Mouse (Mus musculus) naive thymus-derived CD4-positive, alpha-beta T cell, adult 2 months (primary cell): ENCODE data around the gene Fbxo48.

ENCODE experiments used
- DNase-seq: peaks from one replicate; pipeline ENCODE4 v3.0.0-alpha.2; 2011; ENCODE audit warnings: low read depth

Gene Fbxo48

GRCm38 (mm10) chr11:16972027-16972426 is 20.9 kb downstream of the Fbxo48 start:
- no peak for DNase-seq

- no peak for DNase-seq
These were observed 21.9 kb downstream of the Fbxo48 start for GRCm38 (mm10) chr11:16973086-16973485.

GRCm38 (mm10) chr11:16976937-16977336 is 25.8 kb downstream of the Fbxo48 start:
- no peak for DNase-seq

- peak; percentile 20 for DNase-seq
These were observed 26.4 kb downstream of the Fbxo48 start for GRCm38 (mm10) chr11:16977611-16978010.

GRCm38 (mm10) chr11:16978161-16978707 is 27.1 kb downstream of the Fbxo48 start:
- DNase-seq: peak; percentile 17

- DNase-seq: no peak
These were observed 35.5 kb downstream of the Fbxo48 start for GRCm38 (mm10) chr11:16986550-16987187.

DNA sequence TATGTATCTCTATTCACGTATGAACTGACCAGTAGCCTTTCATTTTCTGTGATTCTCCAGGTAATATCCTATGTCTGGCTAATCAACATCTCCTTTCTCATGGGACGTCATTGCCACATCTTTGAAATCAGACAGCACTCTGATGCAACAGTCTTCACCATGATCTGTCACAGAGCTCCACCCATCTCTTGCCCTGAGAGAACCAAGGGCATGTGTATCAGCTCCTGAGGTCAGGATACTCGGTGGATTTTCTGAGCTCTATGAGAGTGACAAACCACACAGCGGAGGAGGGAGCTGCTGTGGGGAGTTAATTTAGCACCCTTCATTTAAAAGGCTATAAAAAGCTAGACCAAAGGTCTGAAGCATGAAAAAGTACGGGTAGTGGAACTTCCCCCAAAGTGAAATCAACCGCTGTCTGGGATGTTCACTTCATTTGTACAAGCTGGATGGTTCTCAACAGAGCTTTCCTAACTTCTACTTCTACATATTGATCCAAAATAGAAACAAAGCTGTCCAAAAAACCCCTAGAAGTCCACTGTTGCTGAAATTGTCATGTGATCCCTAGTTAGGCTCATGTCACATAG is 36.7 kb downstream of the Fbxo48 start:
- DNase-seq: no peak

DNA sequence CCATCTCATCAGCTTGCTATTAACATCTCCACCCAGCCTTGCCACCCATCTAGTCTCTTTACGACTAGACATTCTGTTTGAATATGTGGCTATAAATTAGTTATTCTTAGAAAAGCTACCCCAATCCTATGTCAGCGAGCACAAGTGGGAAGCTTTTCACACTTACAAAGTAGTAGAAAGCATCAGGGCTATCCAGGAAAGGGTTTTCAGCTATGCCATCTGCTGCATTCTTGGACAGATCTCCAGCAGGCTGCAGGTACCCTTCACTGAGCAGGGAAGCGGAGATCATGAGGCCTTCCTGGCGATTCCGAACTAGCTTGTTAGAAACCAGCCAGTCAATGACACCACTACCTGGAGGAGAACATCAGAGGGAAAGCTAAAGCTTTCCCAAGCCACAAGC is 38.7 kb downstream of the Fbxo48 start:
- no peak for DNase-seq

DNA sequence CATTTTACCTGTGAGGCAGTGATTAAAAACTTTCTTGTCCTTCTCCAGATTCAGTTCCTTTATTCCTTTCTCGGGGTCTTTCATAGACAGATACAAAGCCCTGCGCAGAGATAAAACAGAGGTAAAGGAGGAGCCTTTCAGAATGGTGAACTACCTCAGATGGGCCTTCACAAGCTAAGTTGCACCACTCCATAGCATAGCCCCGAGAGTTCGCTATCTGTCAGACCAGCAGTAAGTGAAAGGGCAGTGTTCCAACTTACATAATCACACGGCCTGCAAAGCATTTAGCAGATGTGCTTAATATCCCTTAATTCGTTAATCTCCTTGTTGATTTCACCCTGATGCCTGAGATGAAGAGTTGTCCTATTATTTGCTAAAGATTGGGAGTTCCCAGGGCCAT is 41.7 kb downstream of the Fbxo48 start:
- DNase-seq: no peak

- no peak for DNase-seq
These were observed 45.6 kb downstream of the Fbxo48 start for GRCm38 (mm10) chr11:16996818-16997217.

DNA sequence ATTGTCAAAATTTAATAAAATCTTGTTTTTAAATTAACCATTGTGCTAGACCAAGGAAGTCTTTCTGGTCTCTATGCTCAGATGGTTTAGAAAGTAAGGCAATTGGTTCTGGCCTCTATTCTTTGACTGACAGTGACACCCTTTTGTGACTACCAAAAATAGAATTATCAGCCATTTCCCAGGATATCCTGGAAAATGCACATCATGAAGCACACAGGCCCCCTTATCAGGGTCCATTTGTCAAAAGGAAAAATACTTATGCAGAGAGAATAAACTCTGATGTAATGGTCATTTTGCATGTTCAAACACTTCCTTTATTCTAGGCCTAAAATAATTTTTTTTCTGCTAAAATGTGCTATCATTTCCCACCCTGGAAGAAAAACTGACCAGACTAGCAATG is 46.3 kb downstream of the Fbxo48 start:
- no peak for DNase-seq

GRCm38 (mm10) chr11:16999387-16999786 is 48.2 kb downstream of the Fbxo48 start:
- DNase-seq: no peak

DNA sequence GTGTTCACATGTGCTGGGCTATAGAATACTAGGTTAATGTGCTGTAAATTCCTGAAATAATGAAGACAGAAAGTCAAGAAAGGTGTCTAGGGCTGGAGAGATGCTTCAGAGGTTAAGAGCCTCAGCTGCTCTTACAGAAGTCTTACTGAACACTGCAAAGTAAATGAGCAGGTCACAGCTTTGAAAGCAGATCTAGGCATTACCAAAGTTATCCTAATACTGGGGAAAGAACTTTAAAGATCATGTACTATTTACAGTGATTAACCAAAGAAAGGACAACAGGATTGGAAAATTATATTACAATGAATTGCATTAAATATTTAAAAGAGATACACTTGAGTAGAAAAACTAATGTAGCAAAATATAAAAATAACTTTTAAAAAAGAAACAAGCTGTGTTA is 48.8 kb downstream of the Fbxo48 start:
- DNase-seq: no peak

GRCm38 (mm10) chr11:17000353-17001334 is 49.5 kb downstream of the Fbxo48 start:
- no peak for DNase-seq

- DNase-seq: no peak
These were observed 51.7 kb downstream of the Fbxo48 start for GRCm38 (mm10) chr11:17002739-17003373.

DNA sequence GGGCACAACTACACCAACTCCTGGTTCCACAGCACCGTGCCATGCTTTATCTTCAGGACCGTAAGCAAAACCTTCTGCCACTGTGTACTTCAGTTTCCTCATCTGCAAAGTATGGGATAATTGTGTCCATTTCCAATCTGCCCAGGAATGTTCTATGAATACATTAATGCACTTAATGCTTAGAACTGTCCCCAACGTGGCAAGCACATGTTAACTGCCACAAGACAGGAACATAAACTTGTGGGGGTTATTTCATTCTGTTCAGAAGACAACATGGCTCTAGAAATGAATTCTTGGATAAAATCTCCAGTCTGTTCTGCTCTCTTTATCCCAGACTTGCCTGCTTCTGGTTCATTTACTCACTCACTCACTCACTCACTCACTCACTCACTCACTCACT is 52.6 kb downstream of the Fbxo48 start:
- DNase-seq: no peak
